Mouse (Mus musculus) cerebellum, adult 8-10 months (tissue): Measurements from ENCODE around the gene Vps25.

Experiments
- DNase-seq: peaks from one replicate; pipeline ENCODE4 v3.0.0; 2022

Gene Vps25

DNA sequence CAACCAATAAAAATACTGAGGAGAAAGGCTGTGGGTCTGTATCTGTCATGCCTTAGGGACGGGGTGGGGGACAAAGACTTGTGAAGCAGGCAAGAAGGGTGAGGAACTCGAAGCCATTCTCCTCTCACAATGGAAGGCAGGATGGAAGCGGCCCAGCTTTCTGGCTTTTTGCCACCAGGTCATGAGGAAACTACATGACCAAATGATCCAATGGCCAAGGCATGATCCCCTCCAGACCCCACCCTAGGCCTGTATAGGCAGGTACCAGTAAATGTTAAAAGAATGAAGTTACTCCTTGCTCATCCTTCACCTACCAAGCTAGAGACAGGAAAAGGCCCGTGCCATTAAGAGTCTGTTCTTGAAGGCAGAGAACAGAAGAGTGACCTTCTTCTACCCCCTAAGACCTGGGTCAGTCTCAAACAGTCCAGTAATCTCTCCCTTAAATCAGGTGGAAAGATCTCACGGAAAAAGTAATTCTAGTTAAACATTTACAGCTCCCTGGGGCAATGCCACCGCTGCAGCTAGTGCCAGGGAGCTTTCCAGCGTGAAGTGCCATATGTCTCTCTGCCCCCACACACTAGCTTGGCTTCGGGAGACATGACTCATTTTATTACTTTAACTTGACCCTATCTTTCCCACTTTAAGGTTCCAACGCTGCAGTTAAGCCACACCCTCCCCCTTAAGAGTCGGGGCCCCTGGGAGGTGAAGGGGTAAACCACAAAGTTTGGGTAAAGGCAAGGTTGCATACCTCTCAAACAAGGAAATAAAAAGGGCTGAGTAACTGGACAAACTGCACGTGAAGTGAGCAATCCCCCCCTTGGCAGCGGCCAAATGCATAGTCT, 24.1 kb downstream of the Vps25 start:
- DNase-seq, result no peak

DNA sequence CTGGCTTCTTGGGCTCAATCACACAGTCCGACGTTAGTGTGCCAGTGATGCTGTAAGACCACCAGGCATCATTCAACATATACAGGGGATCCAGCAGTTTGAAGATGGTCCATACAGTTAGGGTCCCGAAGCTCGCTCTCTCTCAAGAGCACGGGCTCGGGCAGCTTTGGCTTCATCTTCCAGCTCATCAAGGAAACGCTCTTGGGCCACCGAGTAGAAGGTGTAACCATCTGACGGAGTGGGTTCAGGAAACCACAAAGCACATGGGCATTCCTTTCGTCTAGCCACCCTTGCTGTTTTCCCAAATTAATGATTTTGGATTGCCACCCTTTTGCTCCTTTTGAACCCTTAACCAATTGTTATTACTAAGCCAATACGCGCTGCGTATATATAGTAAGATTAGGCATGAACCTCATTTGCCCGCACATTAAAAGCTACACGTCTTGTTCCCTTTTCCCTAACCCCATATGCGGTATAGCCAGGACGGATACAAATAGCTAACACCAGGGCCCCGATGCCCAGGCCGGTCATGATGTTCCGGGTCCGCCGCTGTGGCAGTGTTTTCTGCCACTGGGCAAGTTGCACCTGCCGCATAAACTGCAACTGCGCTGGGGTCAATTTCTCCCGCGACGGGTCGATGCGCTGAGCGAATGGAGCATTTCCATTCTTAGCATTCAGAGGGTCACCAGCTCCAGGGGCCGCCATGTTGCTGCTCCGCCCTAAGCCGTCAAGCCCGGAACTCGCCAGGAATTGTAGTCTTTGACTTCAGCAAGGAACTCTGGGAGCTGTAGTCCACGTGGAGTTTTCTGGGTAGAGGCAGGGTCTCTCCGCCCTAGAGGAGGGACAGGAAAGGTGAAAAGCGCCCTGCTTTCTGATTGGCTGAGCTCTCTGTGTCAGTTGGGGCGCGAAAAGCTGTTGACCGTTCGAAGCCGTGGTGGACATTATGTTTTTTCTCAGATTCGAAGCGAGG, 25.0 kb downstream of the Vps25 start, which contains the start of the genes Cntd1 and Coa3:
TSS of gene Cntd1 (plus strand) at position 790 of the 970 bp plus-strand sequence.
TSS of gene Coa3 (minus strand) at position 892 of the 970 bp plus-strand sequence.
- peak; percentile 78 for DNase-seq

- DNase-seq, result no peak
Observed at GRCm38 (mm10) chr11:101279193-101279569, 25.7 kb downstream of the Vps25 start.

- no peak for DNase-seq
Observed at GRCm38 (mm10) chr11:101280837-101281236, 27.3 kb downstream of the Vps25 start.

DNA sequence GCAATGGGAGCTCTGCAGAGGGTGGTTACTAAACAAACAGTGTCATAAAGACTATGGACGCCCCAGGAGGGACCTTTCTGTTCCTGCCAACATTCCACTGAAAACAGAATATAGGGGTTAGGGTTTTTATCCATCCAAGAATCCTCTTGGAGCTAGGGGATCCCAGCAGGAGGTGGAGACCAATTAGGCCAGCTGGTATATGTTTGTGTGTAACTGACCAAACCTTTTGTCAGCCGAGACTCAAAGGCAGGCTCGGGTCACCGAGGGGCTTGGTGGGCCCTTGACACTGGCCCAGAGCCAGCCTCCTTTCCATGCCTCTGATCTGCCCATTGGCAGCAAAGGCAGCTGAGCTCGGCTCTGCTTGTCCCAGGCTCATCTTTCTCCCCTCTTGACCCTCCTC, 29.4 kb downstream of the Vps25 start:
- DNase-seq, result no peak

DNA sequence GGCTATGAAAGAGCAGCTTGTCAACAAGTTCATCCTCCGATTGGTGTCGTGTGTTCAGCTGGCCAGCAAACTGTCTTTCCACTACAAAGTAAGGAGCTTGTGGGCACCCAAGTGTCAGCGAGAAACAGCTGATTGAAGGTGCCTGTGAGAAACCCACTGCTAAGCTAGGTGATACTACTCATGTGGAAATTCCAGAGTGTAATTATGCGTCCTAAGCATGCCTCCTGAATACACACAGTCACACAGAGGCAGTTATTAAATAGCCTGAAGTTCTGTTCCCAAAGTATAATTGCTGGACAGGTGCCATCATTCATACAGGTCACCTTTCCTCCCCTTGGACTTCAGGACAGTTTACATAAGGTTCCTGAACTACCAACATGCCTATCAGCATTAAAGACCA, 30.3 kb downstream of the Vps25 start:
- no peak for DNase-seq

DNA sequence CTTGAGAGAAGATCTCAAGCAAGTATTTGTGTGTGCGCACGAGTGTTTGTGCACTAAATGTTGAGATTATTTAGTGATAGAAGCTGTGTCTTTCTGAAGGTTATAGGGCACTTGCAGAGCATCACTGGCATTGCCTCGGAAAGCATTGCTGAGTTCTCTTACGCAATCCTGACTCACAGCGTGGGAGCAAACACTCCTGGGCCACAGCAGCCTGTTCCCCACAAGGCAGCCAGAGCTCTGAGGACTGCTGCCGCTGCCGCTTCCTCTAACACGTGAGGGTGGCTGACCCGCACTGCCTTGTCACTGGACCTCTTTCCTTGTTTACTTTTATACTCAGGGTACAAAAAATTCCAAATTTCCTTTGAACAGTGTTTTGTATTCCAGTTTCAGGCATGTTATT, 33.8 kb downstream of the Vps25 start:
- DNase-seq, result no peak

DNA sequence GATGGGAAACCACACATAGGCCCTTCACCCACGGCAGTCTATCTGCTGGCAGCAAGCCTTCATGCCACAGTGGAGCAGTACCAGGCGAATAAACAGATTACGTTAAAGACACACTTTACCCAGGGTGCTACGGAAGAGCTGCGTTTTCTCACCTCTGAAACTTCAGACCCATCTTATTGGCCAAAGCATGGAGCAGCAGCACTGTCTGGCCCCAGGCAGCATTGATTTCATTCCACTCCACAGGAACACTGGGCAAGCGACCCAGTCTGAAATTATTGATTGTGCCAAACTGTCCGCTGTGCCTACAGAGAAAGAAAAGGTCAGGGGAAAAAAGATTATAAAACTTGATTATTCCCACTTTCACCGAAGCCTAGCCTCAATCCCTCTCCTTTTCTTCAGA, 37.7 kb downstream of the Vps25 start:
- no peak for DNase-seq

- DNase-seq, result no peak
Observed at GRCm38 (mm10) chr11:101295191-101295590, 41.7 kb downstream of the Vps25 start.

GRCm38 (mm10) chr11:101300881-101301280, 47.4 kb downstream of the Vps25 start:
- no peak for DNase-seq

DNA sequence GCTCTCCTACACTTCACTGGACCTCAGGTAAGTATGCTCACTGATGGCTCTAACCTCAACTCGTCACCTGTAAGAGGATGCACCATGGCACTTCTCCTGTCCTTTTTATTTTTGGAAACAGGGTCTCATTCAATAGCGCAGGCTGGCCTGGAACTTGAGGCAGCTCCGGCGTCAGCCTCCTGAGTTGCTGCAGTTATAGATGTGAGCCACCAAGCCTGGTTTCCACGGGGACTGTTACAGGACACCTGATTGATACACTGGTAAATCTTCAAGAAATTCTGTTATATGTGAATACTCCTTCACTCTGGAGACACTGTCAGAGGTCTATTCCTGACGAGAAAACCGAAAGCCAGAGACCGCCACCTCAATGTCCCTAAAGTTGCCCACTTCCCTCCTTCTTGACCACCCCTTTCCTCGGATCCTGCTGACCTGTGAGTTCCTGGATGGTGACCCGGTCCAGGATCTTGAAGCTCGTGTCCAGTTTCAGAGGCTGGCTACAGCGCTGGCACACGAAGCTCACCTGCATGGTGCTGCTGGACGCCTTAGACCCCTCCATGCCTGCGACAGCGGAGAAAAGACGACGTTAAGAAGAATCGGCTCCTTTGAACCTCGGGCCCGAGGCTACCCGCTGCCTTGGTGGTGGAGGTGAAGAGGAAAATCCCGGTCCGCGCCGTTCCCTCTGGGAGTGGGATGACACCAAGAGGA, 47.9 kb downstream of the Vps25 start:
- DNase-seq, result no peak

DNA sequence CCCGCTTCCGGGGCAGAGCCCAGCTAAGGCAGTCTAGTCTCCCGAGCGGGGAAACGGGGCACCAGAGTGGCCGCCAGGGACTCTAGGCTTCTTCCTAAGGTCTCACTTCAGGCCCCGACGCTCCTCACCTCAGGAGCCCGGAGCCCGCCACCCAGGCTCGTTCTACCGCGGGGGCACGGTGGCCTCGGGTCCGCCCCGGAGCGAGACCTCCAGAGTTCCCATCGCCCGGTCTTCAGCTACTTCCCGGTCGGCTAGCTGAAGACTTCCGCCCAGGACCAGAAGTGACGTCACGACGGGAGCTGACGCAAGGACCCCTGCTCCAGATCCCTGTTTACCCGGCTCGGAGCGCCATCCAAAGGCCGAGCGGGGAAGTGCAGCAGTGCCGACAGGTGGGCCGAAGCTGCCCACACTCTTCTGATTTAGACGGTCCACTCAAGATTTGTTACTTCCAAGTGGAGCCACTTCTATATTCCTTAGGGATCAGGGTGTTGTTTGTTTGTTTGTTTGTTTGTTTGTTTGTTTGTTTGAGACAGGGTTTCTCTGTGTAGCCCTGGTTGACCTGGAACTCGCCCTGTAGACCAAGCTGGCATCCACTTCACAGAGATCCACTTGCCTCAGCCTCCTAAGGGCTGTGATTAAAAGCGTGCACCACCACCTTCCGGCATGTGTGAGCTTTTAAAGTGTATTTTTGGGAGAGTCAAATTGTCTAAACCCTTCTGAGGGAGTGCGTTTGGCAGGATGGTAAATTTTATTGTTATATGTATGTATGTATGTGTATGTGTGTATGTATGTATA, 48.7 kb downstream of the Vps25 start, which contains the start of gene Becn1:
TSS of gene Becn1 (minus strand) at position 283 of the 795 bp plus-strand sequence.
- DNase-seq, result peak; percentile 97

DNA sequence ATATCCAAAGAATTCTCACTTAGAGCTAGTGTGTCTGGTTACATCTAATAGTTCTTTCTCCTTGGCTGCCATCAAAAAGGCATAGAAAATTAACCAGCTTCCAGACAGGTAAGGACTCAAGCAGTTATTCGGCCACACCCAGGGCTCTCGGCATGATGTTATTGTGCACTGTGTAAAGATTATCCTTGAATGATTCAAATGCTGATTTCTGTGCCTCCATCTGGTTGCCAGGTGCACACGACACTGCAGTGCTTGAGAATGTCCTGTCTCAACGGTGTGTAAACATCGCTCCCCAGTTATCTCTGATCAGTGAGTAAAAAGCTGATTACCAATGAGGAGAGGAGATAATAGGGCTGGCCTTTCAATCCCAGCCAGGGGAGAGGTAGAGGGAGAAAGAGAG, 54.2 kb downstream of the Vps25 start:
- DNase-seq, result no peak
